Mouse (Mus musculus) heart, embryonic 10.5 days (tissue): ENCODE measurements around the gene Anapc16. TPM values are rescaled to one million over a fixed set of nuclear protein-coding genes. Genes with fewer than 3 reads are reported as not detected.
"Not testable (repeated sequence)": the region's sequence is repeated elsewhere in the genome, so short reads cannot be mapped to it uniquely, and the experiment has no call there.

Experiments
- DNase-seq: peaks from one replicate; pipeline ENCODE4 v3.0.0-alpha.2; 2017; ENCODE audit warnings: low spot score
- H3K27ac ChIP-seq: fragments of 300-500 bp; sonication (generic); 2 replicates; pipeline ENCODE4 v1.5.1; 2016; ENCODE audit warnings: mild to moderate bottlenecking
- H3K27me3 ChIP-seq: fragments of 300-500 bp; sonication (generic); 2 replicates; pipeline ENCODE4 v1.6.1; 2016; ENCODE audit warnings: mild to moderate bottlenecking; ENCODE audit not compliant: poor library complexity, insufficient read depth, severe bottlenecking
- H3K36me3 ChIP-seq: fragments of 300-500 bp; sonication (generic); 2 replicates; pipeline ENCODE4 v1.6.1; 2016; ENCODE audit warnings: mild to moderate bottlenecking, moderate library complexity
- H3K4me1 ChIP-seq: fragments of 300-500 bp; sonication (generic); 2 replicates; pipeline ENCODE4 v1.6.1; 2016; ENCODE audit warnings: mild to moderate bottlenecking
- H3K4me3 ChIP-seq: fragments of 300-500 bp; sonication (generic); 2 replicates; pipeline ENCODE4 v1.5.1; 2016; ENCODE audit warnings: mild to moderate bottlenecking, moderate library complexity
- H3K9me3 ChIP-seq: fragments of 300-500 bp; sonication (generic); 2 replicates; pipeline ENCODE4 v1.6.1; 2016; ENCODE audit warnings: mild to moderate bottlenecking, moderate library complexity
- WGBS: fragments of 180-500 bp; shearing (Covaris S2); methylation state at CpG from one replicate; pipeline ENCODE4 v1.1.7; 2016; 5-methylcytosine and 5-hydroxymethylcytosine counted together
- polyA plus RNA-seq: library from polyadenylated mRNA; unstranded; fragments of >200 nt; fragmentation: Nextera tagmentation; extraction: Ambion mirVana; gene quantifications from 2 replicates; pipeline ENCODE4 v1.2.1, GENCODE M21; 2016

The Anapc16 gene
- polyA plus RNA-seq, 1 experiment from 2014 or later, result 94.6 TPM

DNA sequence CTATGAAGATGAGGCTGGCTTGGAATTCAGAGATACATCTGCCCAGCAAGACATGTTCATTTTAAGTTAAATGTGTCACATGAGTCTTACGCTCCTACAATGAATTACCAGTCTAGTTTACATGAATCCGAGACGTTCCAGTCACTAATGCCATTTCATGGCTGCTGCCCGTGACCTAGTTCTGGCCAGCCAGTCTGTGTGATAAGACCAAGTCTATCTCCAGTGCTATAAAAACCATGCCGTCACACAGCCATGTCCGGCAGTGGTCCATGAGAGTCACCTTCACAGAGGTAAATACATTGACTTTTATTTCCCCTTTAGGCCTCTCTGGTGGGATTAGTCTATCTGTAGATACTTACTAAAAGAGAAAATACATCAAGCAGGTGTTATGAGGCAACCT lies 7.0 kb downstream of the Anapc16 start:
- Histone ChIP-seq H3K27me3 (no peaks in the 10 kb centered on the region), H3K4me1 (peaks cover 19% of the 10 kb centered on the region), H3K9me3 (no peaks in the 10 kb centered on the region), H3K4me3 (no peak overlapping the region), H3K36me3 (peaks cover 37% of the 10 kb centered on the region), H3K27ac (no peak overlapping the region)
- DNase-seq, result no peak
- WGBS, result 91% methylated on average over 6 of the region's 6 CpGs

- not testable (repeated sequence) for H3K4me3 ChIP-seq, H3K9me3 ChIP-seq, H3K27ac ChIP-seq, H3K27me3 ChIP-seq, DNase-seq
- WGBS, result 89% methylated on average over 2 of the region's 3 CpGs
- Histone ChIP-seq H3K36me3 (peaks cover 50% of the 10 kb centered on the region), H3K4me1 (peaks cover 19% of the 10 kb centered on the region)
These were observed 9.1 kb downstream of the Anapc16 start for GRCm38 (mm10) chr10:59993813-59994212.

- DNase-seq, result no peak
- no peak overlapping the region for H3K27ac ChIP-seq
These were observed 10.9 kb downstream of the Anapc16 start for GRCm38 (mm10) chr10:59992024-59992423.

GRCm38 (mm10) chr10:59991262-59991880 lies 11.6 kb downstream of the Anapc16 start:
- Histone ChIP-seq H3K4me1 (peaks cover 19% of the 10 kb centered on the region), H3K9me3 (no peaks in the 10 kb centered on the region), H3K36me3 (peaks cover 70% of the 10 kb centered on the region), H3K4me3 (no peak overlapping the region), H3K27ac (no peak overlapping the region), H3K27me3 (peaks cover 6% of the 10 kb centered on the region; the same call in 1 of the 2 replicates)
- no peak for DNase-seq
- WGBS, result 60% methylated on average over 9 of the region's 9 CpGs

More at GRCm38 (mm10) chr10:59992024-59992423, 10.9 kb downstream of the Anapc16 start:
- H3K4me3 ChIP-seq, result no peak overlapping the region
- H3K4me1 ChIP-seq, result peaks cover 19% of the 10 kb centered on the region
- WGBS, result 69% methylated on average over 8 of the region's 8 CpGs
- H3K27me3 ChIP-seq, result peaks cover 6% of the 10 kb centered on the region; the same call in 1 of the 2 replicates
- H3K9me3 ChIP-seq, result no peaks in the 10 kb centered on the region
- peaks cover 68% of the 10 kb centered on the region for H3K36me3 ChIP-seq

GRCm38 (mm10) chr10:59990393-59990792 lies 12.5 kb downstream of the Anapc16 start:
- no peak overlapping the region for H3K27ac ChIP-seq
- peaks cover 69% of the 10 kb centered on the region for H3K36me3 ChIP-seq
- DNase-seq, result no peak
- H3K4me1 ChIP-seq, result peaks cover 19% of the 10 kb centered on the region
- WGBS, result 95% methylated on average over 9 of the region's 9 CpGs
- no peak overlapping the region for H3K4me3 ChIP-seq
- H3K9me3 ChIP-seq, result no peaks in the 10 kb centered on the region
- peaks cover 6% of the 10 kb centered on the region; the same call in 1 of the 2 replicates for H3K27me3 ChIP-seq

- Histone ChIP-seq H3K27me3 (peaks cover 6% of the 10 kb centered on the region; the same call in 1 of the 2 replicates), H3K36me3 (peaks cover 54% of the 10 kb centered on the region), H3K9me3 (no peaks in the 10 kb centered on the region), H3K4me1 (peaks cover 19% of the 10 kb centered on the region), H3K27ac (no peak overlapping the region), H3K4me3 (no peak overlapping the region)
- 76% methylated on average over 4 of the region's 4 CpGs for whole genome bisulfite sequencing
- DNase-seq, result no peak
These were observed 14.9 kb downstream of the Anapc16 start for GRCm38 (mm10) chr10:59988036-59988435.

GRCm38 (mm10) chr10:59982379-59982873 lies 20.5 kb downstream of the Anapc16 start:
- peaks cover 17% of the 10 kb centered on the region for H3K36me3 ChIP-seq
- no peaks in the 10 kb centered on the region for H3K27me3 ChIP-seq
- 78% methylated on average over 12 of the region's 12 CpGs for WGBS
- H3K4me3 ChIP-seq, result no peak overlapping the region
- no peak for DNase-seq
- no peak overlapping the region; the same call in 1 of the 2 replicates for H3K27ac ChIP-seq
- H3K9me3 ChIP-seq, result no peaks in the 10 kb centered on the region
- peaks cover 44% of the 10 kb centered on the region for H3K4me1 ChIP-seq

GRCm38 (mm10) chr10:59981792-59982191 lies 21.1 kb downstream of the Anapc16 start:
- WGBS, result 76% methylated on average over 9 of the region's 9 CpGs
- H3K9me3 ChIP-seq, result no peaks in the 10 kb centered on the region
- peaks cover 11% of the 10 kb centered on the region for H3K36me3 ChIP-seq
- no peak overlapping the region for H3K4me3 ChIP-seq
- no peaks in the 10 kb centered on the region for H3K27me3 ChIP-seq
- H3K4me1 ChIP-seq, result peaks cover 48% of the 10 kb centered on the region
- no peak for DNase-seq
- 0 out of 2 replicates have a peak overlapping the region, but pooled peaks have one; percentile 24 for H3K27ac ChIP-seq

GRCm38 (mm10) chr10:59981336-59981735 lies 21.6 kb downstream of the Anapc16 start:
- peak overlapping the region; percentile 24 for H3K27ac ChIP-seq

DNA sequence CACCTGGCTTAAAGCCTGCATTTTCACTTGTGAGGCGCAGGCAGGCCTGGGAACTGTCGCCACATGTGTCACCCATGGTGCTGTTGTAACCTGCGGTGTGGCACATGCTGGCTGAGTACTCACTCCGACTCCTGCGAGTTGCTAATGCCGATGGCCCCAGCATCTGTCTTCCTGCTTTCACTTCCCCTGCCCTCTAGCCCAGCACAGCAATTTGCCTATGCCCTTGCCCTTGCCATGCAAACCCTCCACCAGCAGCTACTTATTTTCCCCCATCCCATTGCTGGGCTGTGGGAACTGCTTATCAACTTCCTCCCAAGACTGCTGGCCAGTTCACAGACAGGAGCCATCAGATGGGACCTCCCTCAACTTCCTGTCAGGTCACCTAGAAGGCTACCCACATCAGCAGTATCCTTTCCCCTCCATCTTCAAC lies 22.1 kb downstream of the Anapc16 start:
- DNase-seq, result no peak
- H3K9me3 ChIP-seq, result no peaks in the 10 kb centered on the region
- peak overlapping the region; percentile 24 for H3K27ac ChIP-seq
- H3K4me1 ChIP-seq, result peaks cover 52% of the 10 kb centered on the region
- peaks cover 4% of the 10 kb centered on the region for H3K36me3 ChIP-seq
- H3K27me3 ChIP-seq, result no peaks in the 10 kb centered on the region
- 71% methylated on average over 6 of the region's 6 CpGs for WGBS
- no peak overlapping the region for H3K4me3 ChIP-seq

More at GRCm38 (mm10) chr10:59981336-59981735, 21.6 kb downstream of the Anapc16 start:
- WGBS, result 68% methylated on average over 4 of the region's 4 CpGs
- Histone ChIP-seq H3K27me3 (no peaks in the 10 kb centered on the region), H3K4me1 (peaks cover 52% of the 10 kb centered on the region), H3K9me3 (no peaks in the 10 kb centered on the region), H3K4me3 (no peak overlapping the region), H3K36me3 (peaks cover 9% of the 10 kb centered on the region)
- no peak for DNase-seq

- H3K27ac ChIP-seq, result peak overlapping the region; percentile 60; the same call in 1 of the 2 replicates
- H3K4me1 ChIP-seq, result peaks cover 64% of the 10 kb centered on the region
- H3K27me3 ChIP-seq, result no peaks in the 10 kb centered on the region
- no peak overlapping the region for H3K4me3 ChIP-seq
- no peaks in the 10 kb centered on the region for H3K9me3 ChIP-seq
- WGBS, result 47% methylated on average over 11 of the region's 11 CpGs
- no peaks in the 10 kb centered on the region for H3K36me3 ChIP-seq
- DNase-seq, result no peak
These were observed 23.8 kb downstream of the Anapc16 start for GRCm38 (mm10) chr10:59978873-59979743.

- 75% methylated on average over 2 of the region's 2 CpGs for WGBS
- Histone ChIP-seq H3K27me3 (no peaks in the 10 kb centered on the region), H3K4me1 (peaks cover 71% of the 10 kb centered on the region), H3K9me3 (no peaks in the 10 kb centered on the region), H3K4me3 (no peak overlapping the region), H3K27ac (peak overlapping the region; percentile 60), H3K36me3 (no peaks in the 10 kb centered on the region)
- DNase-seq, result no peak
These were observed 24.5 kb downstream of the Anapc16 start for GRCm38 (mm10) chr10:59978401-59978800.
